Mouse (Mus musculus) embryonic facial prominence, embryonic 13.5 days (tissue): ENCODE results near the gene Adamtsl5. TPM values are rescaled to one million over a fixed set of nuclear protein-coding genes. Genes with fewer than 3 reads are reported as not detected.

Experiments
- ATAC-seq: fragments of 200-750 bp; cut with Nextera tagmentation; 2 replicates; pipeline ENCODE4 v1.8.0; 2017; ENCODE audit warnings: low read depth; ENCODE audit not compliant: insufficient number of reproducible peaks, insufficient read depth, low FRiP score, low TSS enrichment
- H3K27ac ChIP-seq: fragments of 300-500 bp; sonication (generic); 2 replicates; pipeline ENCODE4 v1.5.1; 2015; ENCODE audit warnings: moderate library complexity, mild to moderate bottlenecking, inconsistent platforms
- H3K27me3 ChIP-seq: fragments of 300-500 bp; sonication (generic); 2 replicates; pipeline ENCODE4 v1.6.1; 2015; ENCODE audit warnings: mild to moderate bottlenecking, inconsistent platforms
- H3K36me3 ChIP-seq: fragments of 300-500 bp; sonication (generic); 2 replicates; pipeline ENCODE4 v1.6.1; 2015; ENCODE audit warnings: mild to moderate bottlenecking, inconsistent platforms
- H3K4me1 ChIP-seq: fragments of 300-500 bp; sonication (generic); 2 replicates; pipeline ENCODE4 v1.6.1; 2015; ENCODE audit warnings: inconsistent platforms
- H3K4me2 ChIP-seq: fragments of 300-500 bp; sonication (generic); 2 replicates; pipeline ENCODE4 v1.6.1; 2015; ENCODE audit warnings: moderate library complexity, mild to moderate bottlenecking, inconsistent platforms
- H3K4me3 ChIP-seq: fragments of 300-500 bp; sonication (generic); 2 replicates; pipeline ENCODE4 v1.5.1; 2015; ENCODE audit warnings: mild to moderate bottlenecking, inconsistent platforms
- H3K9ac ChIP-seq: fragments of 300-500 bp; sonication (generic); 2 replicates; pipeline ENCODE4 v1.6.1; 2015; ENCODE audit warnings: mild to moderate bottlenecking, inconsistent platforms
- H3K9me3 ChIP-seq: fragments of 300-500 bp; sonication (generic); 2 replicates; pipeline ENCODE4 v1.6.1; 2016; ENCODE audit warnings: inconsistent platforms
- WGBS: fragments of 180-500 bp; shearing (Covaris S2); methylation state at CpG from one replicate; pipeline ENCODE4 v1.1.7; 2015; ENCODE audit warnings: mixed read lengths; 5-methylcytosine and 5-hydroxymethylcytosine counted together
- polyA plus RNA-seq: library from polyadenylated mRNA; unstranded; fragments of >200 nt; fragmentation: Nextera tagmentation; extraction: Ambion mirVana; gene quantifications from 2 replicates; pipeline ENCODE4 v1.2.1, GENCODE M21; 2015

Adamtsl5 gene
- polyA plus RNA-seq, 1 experiment from 2014 or later: 3.2 TPM

DNA sequence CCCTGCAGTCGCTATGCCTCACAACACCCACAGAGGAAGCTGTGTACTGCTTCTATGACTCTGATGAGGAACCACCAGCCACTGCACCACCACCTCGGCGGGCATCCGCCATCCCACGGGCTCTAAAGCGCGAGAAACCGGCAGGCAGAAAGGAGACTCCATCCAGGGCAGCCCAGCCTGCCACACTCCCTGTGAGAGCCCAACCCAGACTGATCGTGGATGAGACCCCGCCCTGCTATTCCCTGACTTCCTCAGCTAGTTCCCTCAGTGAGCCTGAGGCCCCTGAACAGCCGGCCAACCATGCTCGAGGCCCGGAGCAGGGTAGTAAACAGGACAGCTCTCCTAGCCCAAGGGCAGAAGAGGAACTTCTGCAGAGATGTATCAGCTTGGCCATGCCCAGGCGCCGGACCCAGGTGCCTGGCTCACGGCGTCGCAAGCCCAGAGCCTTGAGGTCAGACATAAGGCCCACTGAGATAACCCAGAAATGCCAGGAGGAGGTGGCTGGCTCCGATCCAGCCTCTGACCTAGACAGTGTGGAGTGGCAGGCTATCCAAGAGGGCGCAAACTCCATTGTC, 34.5 kb downstream of the Adamtsl5 start:
- H3K9me3 ChIP-seq: no peaks in the 10 kb centered on the region
- H3K9ac ChIP-seq: peak overlapping the region; percentile 55; the same call in 1 of the 2 replicates
- H3K27ac ChIP-seq: no peak overlapping the region
- peaks cover 15% of the 10 kb centered on the region for H3K4me1 ChIP-seq
- H3K27me3 ChIP-seq: peaks cover 81% of the 10 kb centered on the region
- H3K4me2 ChIP-seq: no peak overlapping the region
- H3K4me3 ChIP-seq: no peak overlapping the region; the same call in 1 of the 2 replicates
- ATAC-seq: no peak
- peaks cover 51% of the 10 kb centered on the region for H3K36me3 ChIP-seq
- 49% methylated on average over 20 of the region's 20 CpGs for WGBS

DNA sequence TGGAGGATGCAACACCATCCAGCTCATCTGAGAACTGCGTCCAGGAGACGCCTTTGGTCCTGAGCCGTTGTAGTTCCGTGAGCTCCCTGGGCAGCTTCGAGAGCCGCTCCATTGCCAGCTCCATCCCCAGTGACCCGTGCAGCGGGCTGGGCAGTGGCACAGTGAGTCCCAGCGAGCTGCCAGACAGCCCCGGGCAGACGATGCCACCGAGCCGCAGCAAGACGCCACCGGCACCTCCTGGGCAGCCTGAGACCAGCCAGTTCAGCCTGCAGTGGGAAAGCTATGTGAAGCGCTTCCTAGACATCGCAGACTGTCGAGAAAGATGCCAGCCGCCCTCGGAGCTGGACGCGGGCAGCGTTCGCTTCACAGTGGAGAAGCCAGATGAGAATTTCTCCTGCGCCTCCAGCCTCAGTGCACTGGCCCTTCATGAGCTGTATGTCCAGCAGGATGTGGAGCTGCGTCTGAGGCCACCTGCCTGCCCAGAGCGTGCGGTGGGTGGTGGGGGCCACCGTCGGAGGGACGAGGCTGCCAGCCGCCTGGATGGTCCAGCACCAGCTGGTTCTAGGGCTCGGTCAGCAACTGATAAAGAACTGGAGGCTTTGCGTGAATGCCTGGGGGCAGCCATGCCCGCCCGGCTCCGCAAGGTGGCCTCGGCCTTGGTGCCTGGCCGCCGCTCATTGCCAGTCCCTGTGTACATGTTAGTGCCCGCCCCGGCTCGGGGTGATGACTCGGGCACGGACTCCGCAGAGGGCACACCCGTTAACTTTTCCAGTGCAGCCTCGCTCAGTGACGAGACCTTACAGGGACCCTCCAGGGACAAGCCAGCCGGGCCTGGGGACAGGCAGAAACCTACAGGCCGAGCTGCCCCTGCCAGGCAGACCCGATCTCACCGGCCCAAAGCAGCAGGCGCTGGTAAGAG, 35.4 kb downstream of the Adamtsl5 start:
- 70% methylated on average over 54 of the region's 54 CpGs for WGBS
- H3K4me3 ChIP-seq: no peak overlapping the region

DNA sequence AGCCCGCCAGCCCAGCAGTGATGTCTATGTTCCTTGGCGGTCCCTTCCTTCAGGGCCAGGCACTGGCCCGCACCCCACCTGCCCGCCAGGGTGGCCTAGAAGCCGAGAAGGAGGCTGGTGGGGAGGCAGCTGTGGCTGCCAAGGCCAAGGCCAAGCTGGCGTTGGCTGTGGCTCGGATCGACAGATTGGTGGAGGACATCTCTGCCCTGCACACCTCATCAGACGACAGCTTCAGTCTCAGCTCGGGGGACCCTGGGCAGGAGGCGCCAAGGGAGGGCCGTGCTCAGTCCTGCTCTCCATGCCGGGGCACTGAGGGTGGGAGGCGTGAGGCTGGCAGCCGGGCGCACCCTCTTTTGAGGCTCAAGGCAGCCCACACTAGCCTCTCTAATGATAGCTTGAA, 36.7 kb downstream of the Adamtsl5 start:
- ATAC-seq: no peak
- peaks cover 15% of the 10 kb centered on the region for H3K4me1 ChIP-seq
- no peak overlapping the region for H3K9ac ChIP-seq
- H3K27me3 ChIP-seq: peaks cover 75% of the 10 kb centered on the region
- H3K4me3 ChIP-seq: no peak overlapping the region
- H3K36me3 ChIP-seq: peaks cover 61% of the 10 kb centered on the region
- H3K4me2 ChIP-seq: no peak overlapping the region
- no peaks in the 10 kb centered on the region for H3K9me3 ChIP-seq
- WGBS: 85% methylated on average over 16 of the region's 16 CpGs
- H3K27ac ChIP-seq: no peak overlapping the region

More for the DNA sequence above, 35.4 kb downstream of the Adamtsl5 start:
- Histone ChIP-seq H3K9me3 (no peaks in the 10 kb centered on the region), H3K4me2 (no peak overlapping the region), H3K4me1 (peaks cover 15% of the 10 kb centered on the region), H3K36me3 (peaks cover 53% of the 10 kb centered on the region), H3K27ac (no peak overlapping the region), H3K9ac (peak overlapping the region; percentile 55), H3K27me3 (peaks cover 81% of the 10 kb centered on the region)
- ATAC-seq: no peak

DNA sequence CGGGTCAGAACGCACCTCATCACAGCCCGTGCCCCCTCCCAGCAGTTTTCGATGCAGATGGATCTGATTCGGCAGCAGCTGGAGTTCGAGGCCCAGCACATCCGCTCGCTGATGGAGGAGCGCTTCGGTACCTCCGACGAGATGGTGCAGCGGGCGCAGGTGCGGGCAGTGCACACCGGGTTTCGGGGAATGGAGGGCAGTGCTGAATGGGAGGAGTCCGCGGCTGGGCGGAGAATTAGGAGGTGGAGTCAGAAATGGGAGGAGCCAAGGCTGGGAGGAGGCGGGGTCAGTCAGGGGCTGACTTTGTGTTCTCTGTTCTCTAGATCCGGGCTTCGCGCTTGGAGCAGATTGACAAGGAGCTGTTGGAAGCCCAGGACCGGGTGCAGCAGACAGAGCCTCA, 43.4 kb downstream of the Adamtsl5 start:
- peak overlapping the region; percentile 21; the same call in 1 of the 2 replicates for H3K9ac ChIP-seq
- H3K27ac ChIP-seq: no peak overlapping the region
- peaks cover 72% of the 10 kb centered on the region for H3K27me3 ChIP-seq
- H3K4me3 ChIP-seq: no peak overlapping the region
- peaks cover 35% of the 10 kb centered on the region for H3K36me3 ChIP-seq
- 16% methylated on average over 25 of the region's 25 CpGs for WGBS
- H3K4me1 ChIP-seq: peaks cover 13% of the 10 kb centered on the region
- H3K4me2 ChIP-seq: peak overlapping the region; percentile 24; the same call in 1 of the 2 replicates
- ATAC-seq: no peak
- H3K9me3 ChIP-seq: no peaks in the 10 kb centered on the region

DNA sequence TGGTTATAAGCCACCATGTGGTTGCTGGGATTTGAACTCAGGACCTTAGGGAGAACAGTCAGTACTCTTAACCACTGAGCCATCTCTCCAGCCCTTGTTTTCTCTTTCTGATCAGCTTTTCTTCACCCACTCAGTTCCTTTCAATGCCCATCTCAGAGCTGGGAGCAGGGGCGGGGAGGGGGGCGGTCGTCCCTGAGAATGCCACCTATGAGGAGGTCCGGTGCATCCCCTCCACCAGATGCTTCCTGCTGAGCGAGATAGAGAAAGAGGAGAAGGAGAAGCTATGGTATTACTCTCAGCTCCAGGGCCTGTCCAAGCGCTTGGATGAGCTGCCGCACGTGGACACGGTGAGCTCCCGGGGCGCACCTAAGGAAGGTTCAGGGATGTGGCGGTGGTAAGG, 43.8 kb downstream of the Adamtsl5 start:
- H3K4me3 ChIP-seq: no peak overlapping the region
- H3K27me3 ChIP-seq: peaks cover 74% of the 10 kb centered on the region
- H3K36me3 ChIP-seq: peaks cover 34% of the 10 kb centered on the region
- H3K4me1 ChIP-seq: peaks cover 15% of the 10 kb centered on the region
- no peak overlapping the region for H3K27ac ChIP-seq
- no peaks in the 10 kb centered on the region for H3K9me3 ChIP-seq
- peak overlapping the region; percentile 21; the same call in 1 of the 2 replicates for H3K9ac ChIP-seq
- no peak for ATAC-seq
- H3K4me2 ChIP-seq: peak overlapping the region; percentile 24; the same call in 1 of the 2 replicates
- WGBS: 25% methylated on average over 12 of the region's 12 CpGs

DNA sequence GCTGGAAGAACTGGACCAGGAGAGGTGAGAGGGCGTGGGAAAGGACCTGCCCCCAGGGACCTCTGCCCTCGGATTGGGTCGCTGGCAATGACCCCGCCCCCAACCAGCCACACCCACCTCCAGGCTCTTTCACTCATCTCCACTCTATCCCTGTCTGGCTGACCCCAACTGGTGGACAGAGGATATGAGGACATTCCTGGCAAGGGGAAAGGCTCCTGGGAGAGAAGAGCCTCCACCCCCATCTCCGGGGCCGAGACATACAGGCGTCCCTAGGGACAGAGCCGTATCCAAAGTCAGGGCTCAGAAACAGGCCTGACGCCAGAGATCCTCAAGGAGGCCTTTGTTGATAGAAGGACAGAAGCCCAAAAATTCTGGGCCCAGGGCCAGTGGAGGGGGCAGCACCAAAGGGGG, 45.7 kb downstream of the Adamtsl5 start:
- no peak for ATAC-seq
- H3K27ac ChIP-seq: no peak overlapping the region
- peaks cover 14% of the 10 kb centered on the region for H3K36me3 ChIP-seq
- WGBS: 12% methylated on average over 9 of the region's 9 CpGs
- H3K9ac ChIP-seq: no peak overlapping the region
- peaks cover 89% of the 10 kb centered on the region for H3K27me3 ChIP-seq
- H3K9me3 ChIP-seq: no peaks in the 10 kb centered on the region
- H3K4me2 ChIP-seq: peak overlapping the region; percentile 3; the same call in 1 of the 2 replicates
- H3K4me1 ChIP-seq: peaks cover 21% of the 10 kb centered on the region
- H3K4me3 ChIP-seq: no peak overlapping the region

DNA sequence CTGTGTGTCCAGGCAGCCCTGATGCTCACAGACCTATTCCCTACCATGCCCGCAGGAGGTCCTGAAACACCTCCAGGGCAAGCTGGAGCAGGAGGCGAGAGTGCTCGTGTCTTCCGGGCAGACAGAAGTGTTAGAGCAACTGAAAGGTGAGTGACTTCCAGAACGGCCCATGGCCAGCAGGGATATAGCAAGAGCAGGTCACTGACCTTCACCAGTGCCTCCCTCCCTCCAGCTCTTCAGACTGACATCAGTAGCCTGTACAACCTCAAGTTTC, 46.2 kb downstream of the Adamtsl5 start:
- ATAC-seq: no peak
- 47% methylated on average over 5 of the region's 5 CpGs for WGBS

DNA sequence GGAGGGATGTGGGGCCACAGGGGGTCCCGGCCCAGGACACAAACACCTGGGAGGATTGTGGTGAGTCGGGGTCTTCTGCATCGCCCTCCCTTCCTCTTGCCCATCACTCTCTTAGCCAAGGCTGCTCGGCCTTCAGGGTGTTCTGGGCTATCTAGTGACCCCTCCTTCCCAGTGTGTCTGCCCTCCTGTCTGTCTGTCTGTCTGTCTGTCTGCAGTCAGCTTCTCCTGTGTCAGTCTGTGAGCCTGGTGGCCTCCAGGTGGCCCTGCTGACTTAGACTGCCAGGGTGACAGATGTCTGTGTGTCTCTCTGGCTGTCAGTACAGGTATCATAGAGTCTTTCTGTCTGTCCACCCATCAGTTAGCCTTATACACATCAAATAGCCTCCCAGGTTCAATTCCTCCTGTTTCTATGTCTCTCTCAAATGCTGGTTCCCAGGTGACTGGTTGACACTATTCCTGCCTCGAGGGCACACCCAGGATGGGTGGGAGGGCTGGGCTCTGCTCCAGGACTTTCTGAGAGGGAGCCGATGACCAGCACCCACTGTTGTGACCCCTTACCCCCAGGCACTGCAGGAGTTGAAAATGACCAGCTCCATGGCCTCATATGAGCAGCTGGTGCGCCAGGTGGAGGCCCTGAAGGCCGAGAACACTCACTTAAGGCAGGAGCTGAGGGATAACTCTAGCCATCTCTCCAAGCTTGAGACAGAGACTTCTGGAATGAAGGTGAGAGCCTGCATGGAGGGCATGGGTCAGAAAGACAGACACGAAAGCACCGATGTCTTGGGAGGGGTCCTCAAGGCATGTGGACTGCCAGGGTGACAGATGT, 46.7 kb downstream of the Adamtsl5 start:
- H3K27ac ChIP-seq: no peak overlapping the region
- H3K9me3 ChIP-seq: no peaks in the 10 kb centered on the region
- H3K9ac ChIP-seq: peak overlapping the region; percentile 61
- peaks cover 4% of the 10 kb centered on the region; the same call in 1 of the 2 replicates for H3K36me3 ChIP-seq
- H3K4me1 ChIP-seq: peaks cover 26% of the 10 kb centered on the region
- no peak for ATAC-seq
- H3K4me2 ChIP-seq: peak overlapping the region; percentile 43
- peak overlapping the region; percentile 23 for H3K4me3 ChIP-seq
- peaks cover 92% of the 10 kb centered on the region for H3K27me3 ChIP-seq
- WGBS: 71% methylated on average over 10 of the region's 10 CpGs

More for the DNA sequence above, 46.2 kb downstream of the Adamtsl5 start:
- Histone ChIP-seq H3K4me1 (peaks cover 21% of the 10 kb centered on the region), H3K9ac (peak overlapping the region; percentile 61; the same call in 1 of the 2 replicates), H3K4me2 (peak overlapping the region; percentile 3; the same call in 1 of the 2 replicates), H3K36me3 (peaks cover 9% of the 10 kb centered on the region), H3K4me3 (no peak overlapping the region), H3K27me3 (peaks cover 89% of the 10 kb centered on the region), H3K27ac (no peak overlapping the region), H3K9me3 (no peaks in the 10 kb centered on the region)

DNA sequence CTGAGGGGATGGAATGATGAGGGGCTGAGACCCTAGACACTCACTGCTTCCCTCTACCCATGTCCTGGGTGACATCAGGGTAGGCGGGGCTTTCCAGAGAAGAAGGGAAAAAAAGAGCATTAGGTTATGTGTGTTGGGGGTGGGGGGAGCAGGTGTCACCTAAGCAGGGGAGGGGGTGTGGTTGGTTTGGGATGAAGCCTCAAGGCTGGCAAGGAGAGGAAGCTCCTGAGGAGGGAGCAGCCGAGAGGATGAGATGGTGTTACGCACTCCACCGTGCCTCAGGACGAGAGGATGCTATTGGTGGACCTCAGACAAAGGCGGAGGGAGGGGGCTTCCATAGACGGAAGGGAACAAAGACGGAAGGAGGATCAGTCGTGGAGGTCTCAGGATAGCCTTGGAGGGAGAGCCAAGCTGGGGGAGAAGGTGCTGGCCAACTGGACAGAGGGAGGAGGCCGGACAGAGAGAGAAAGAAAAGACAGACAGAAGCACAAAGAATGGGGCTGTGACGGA, 47.5 kb downstream of the Adamtsl5 start:
- Histone ChIP-seq H3K4me2 (peak overlapping the region; percentile 43), H3K4me3 (peak overlapping the region; percentile 23), H3K9ac (peak overlapping the region; percentile 61), H3K27ac (no peak overlapping the region), H3K27me3 (peaks cover 86% of the 10 kb centered on the region), H3K9me3 (no peaks in the 10 kb centered on the region), H3K36me3 (peaks cover 4% of the 10 kb centered on the region; the same call in 1 of the 2 replicates), H3K4me1 (peaks cover 33% of the 10 kb centered on the region)
- WGBS: 19% methylated on average over 11 of the region's 11 CpGs
- ATAC-seq: no peak

DNA sequence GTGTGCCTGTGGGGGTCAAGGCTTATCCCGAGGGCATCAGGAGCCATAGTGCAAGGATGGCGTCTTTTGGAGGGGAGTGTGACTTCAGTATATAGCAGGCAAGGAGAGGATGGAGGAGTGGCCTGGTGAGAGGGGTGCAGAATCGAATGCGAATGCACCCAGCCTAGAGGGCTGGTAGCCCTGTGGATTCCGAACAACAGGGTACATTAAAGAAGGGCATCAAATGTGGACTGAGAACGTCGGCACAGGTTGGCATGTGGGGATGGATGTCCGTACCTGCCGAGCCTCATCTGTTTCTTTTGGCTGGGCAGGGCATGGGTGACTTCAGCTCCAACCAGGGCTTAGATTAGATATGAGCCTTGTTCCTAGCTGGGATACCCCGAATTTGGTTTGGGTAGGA, 48.4 kb downstream of the Adamtsl5 start:
- Histone ChIP-seq H3K4me3 (peak overlapping the region; percentile 7; the same call in 1 of the 2 replicates), H3K36me3 (peaks cover 3% of the 10 kb centered on the region), H3K4me1 (peaks cover 36% of the 10 kb centered on the region), H3K27ac (no peak overlapping the region), H3K9me3 (no peaks in the 10 kb centered on the region), H3K4me2 (peak overlapping the region; percentile 55), H3K27me3 (peaks cover 77% of the 10 kb centered on the region), H3K9ac (0 out of 2 replicates have a peak overlapping the region, but pooled peaks have one; percentile 66)
- no peak for ATAC-seq
- 44% methylated on average over 10 of the region's 10 CpGs for WGBS

DNA sequence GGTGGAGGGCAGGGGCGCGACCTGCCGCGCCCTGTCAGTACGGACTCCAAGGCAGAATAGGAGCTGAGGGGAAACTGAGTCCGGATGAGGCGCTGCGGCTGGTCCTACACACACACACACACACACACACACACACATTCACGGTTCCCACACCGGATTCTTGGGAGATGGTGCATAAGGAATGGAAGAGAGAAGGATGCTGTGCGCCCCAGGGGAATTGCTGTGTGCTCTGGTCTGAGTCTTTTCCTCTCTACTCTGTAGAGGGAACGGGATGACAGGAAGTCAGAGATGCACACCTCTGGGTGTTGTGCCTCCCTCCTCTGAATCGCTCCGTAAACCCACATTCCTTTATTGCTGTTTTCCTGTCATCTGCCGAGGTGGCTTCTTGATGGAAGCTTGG, 48.9 kb downstream of the Adamtsl5 start:
- H3K4me2 ChIP-seq: peak overlapping the region; percentile 55
- peaks cover 8% of the 10 kb centered on the region for H3K36me3 ChIP-seq
- peaks cover 72% of the 10 kb centered on the region for H3K27me3 ChIP-seq
- peaks cover 37% of the 10 kb centered on the region for H3K4me1 ChIP-seq
- peak overlapping the region; percentile 36 for H3K4me3 ChIP-seq
- no peak for ATAC-seq
- peak overlapping the region; percentile 66 for H3K9ac ChIP-seq
- H3K9me3 ChIP-seq: no peaks in the 10 kb centered on the region
- no peak overlapping the region for H3K27ac ChIP-seq
- 5% methylated on average over 15 of the region's 15 CpGs for WGBS
